Mouse (Mus musculus) bone marrow macrophage, adult 2 months (primary cell): ENCODE data around the gene Tas2r138.

Experiments used
- CTCF ChIP-seq: IDR thresholded peaks from 2 replicates; pipeline ENCODE4 v1.5.1; 2012; ENCODE audit warnings: low read depth, mild to moderate bottlenecking, low read length, moderate library complexity
- POLR2A ChIP-seq: IDR thresholded peaks from 2 replicates; pipeline ENCODE4 v1.6.1; 2012; ENCODE audit warnings: mild to moderate bottlenecking, low read depth, low read length, borderline replicate concordance

- TF ChIP-seq CTCF (no peak), POLR2A (no peak)
Observed at GRCm38 (mm10) chr6:40660930-40661329, 47.8 kb upstream of the Tas2r138 start.
